Mouse (Mus musculus): Measurements from ENCODE around the gene Tbc1d2b. TPM values are rescaled to one million over a fixed set of nuclear protein-coding genes. Genes with fewer than 3 reads are reported as not detected.
A peak's percentile ranks its signal among the peaks of the same experiment; 100 is the strongest.

The Tbc1d2b gene
- total RNA-seq, 2 experiments from 2014 or later, result 44.3 to 47.7 TPM

- no peak for DNase-seq (ENCODE audit: low spot score in 2 of 2)
These were observed 88.8 kb downstream of the Tbc1d2b start for GRCm38 (mm10) chr9:90181656-90182388.

GRCm38 (mm10) chr9:90179409-90179808 lies 91.2 kb downstream of the Tbc1d2b start:
- DNase-seq (ENCODE audit: low spot score in 2 of 2), result no peak

- DNase-seq (ENCODE audit: low spot score in 2 of 2), result no peak
These were observed 97.3 kb downstream of the Tbc1d2b start for GRCm38 (mm10) chr9:90173330-90173729.

GRCm38 (mm10) chr9:90172528-90173321 lies 97.9 kb downstream of the Tbc1d2b start:
- DNase-seq (ENCODE audit: low spot score in 2 of 2), result no peak

- no peak for DNase-seq (ENCODE audit: low spot score in 2 of 2)
These were observed 99.2 kb downstream of the Tbc1d2b start for GRCm38 (mm10) chr9:90171421-90171820.

GRCm38 (mm10) chr9:90169965-90170364 lies 100.6 kb downstream of the Tbc1d2b start:
- DNase-seq (ENCODE audit: low spot score in 2 of 2), result no peak

- no peak for DNase-seq (ENCODE audit: low spot score in 2 of 2)
These were observed 104.0 kb downstream of the Tbc1d2b start for GRCm38 (mm10) chr9:90166615-90167014.

GRCm38 (mm10) chr9:90165590-90165989 lies 105.0 kb downstream of the Tbc1d2b start:
- DNase-seq (ENCODE audit: low spot score in 2 of 2), result no peak

GRCm38 (mm10) chr9:90164670-90165453 lies 105.7 kb downstream of the Tbc1d2b start:
- DNase-seq (ENCODE audit: low spot score in 2 of 2), result no peak

GRCm38 (mm10) chr9:90163749-90164095 lies 106.9 kb downstream of the Tbc1d2b start:
- no peak for DNase-seq (ENCODE audit: low spot score in 2 of 2)

GRCm38 (mm10) chr9:90162926-90163748 lies 107.5 kb downstream of the Tbc1d2b start, which contains the start of gene Adamts7:
TSS of gene Adamts7 (plus strand) at chr9:90163069.
- no peak for DNase-seq (ENCODE audit: low spot score in 2 of 2)

- DNase-seq (ENCODE audit: low spot score in 2 of 2), result peak in 1 of 2 experiments; percentile 42
These were observed 108.2 kb downstream of the Tbc1d2b start for GRCm38 (mm10) chr9:90162243-90162925.

Other genes with a start within 250 kb of the Tbc1d2b start
- 100 to 1,000 TPM; 178 to 210 TPM for gene Ctsh, start 216.7 kb downstream of the Tbc1d2b start, total RNA-seq (2021)
- gene Morf4l1, start 156.0 kb downstream of the Tbc1d2b start, total RNA-seq (2021), result 100 to 1,000 TPM; 348 to 362 TPM
- 10 to 100 TPM; 10.1 to 12.5 TPM for gene Adamts7, start 107.7 kb downstream of the Tbc1d2b start, total RNA-seq (2021)